Mouse (Mus musculus): ENCODE data around the gene Rab11fip4.

- TF ChIP-seq CTCF (IDR thresholded peaks at IDR 0.05; ENCODE audit: borderline replicate concordance, insufficient read depth, low read depth, low read length), result no peak
- no peak for TF ChIP-seq POLR2A (IDR thresholded peaks at IDR 0.05; ENCODE audit: borderline replicate concordance, insufficient read depth, low read length)
Measured at GRCm38 (mm10) chr11:79570319-79570718, 20.7 kb upstream of the Rab11fip4 start.
